In genomic region chr19:42099406-42099805, GRCm38 (mm10) we compare ENCODE assay signal across 32 mouse cellular contexts. TPM values are rescaled to one million over a fixed set of nuclear protein-coding genes. Genes with fewer than 3 reads are reported as not detected.
A peak's percentile ranks its signal among the peaks of the same experiment; 100 is the strongest.
DNase-seq lines count a peak whose midpoint lies in the region; ATAC-seq and TF ChIP-seq lines count a peak whose summit lies in the region.
"Had no signal": no experiment of that assay in that cellular context is flagged by ENCODE, and none has a peak within 500 bp of the region (broad histone marks: within the 10 kb centered on the region; RNA-seq: fewer than 3 reads in every experiment).

No protein-coding gene starts in this region.

- peaks cover 13% of the 10 kb centered on the region for H3K36me3 ChIP-seq in ES-Bruce4 (ENCODE audit: control insufficient read depth, insufficient read depth, low read length, poor library complexity, severe bottlenecking)
- H3K36me3 ChIP-seq in macrophage (ENCODE audit: inconsistent target) = peaks cover 51% of the 10 kb centered on the region; the same call in 1 of the 2 replicates
- H3K36me3 ChIP-seq in heart, embryonic 10.5 days = peaks cover 38% of the 10 kb centered on the region

- no peak for TF ChIP-seq EP300 in ES-Bruce4 (IDR thresholded peaks at IDR 0.05; ENCODE audit: insufficient read depth, low read depth, low read length)

- H3K9me3 ChIP-seq in ES-Bruce4 (replicated peaks; ENCODE audit: control insufficient read depth, insufficient read depth, low read length, poor library complexity, severe bottlenecking) = no peaks in the 10 kb centered on the region
- no peaks in the 10 kb centered on the region for H3K9me3 ChIP-seq in heart, embryonic 10.5 days
- H3K9me3 ChIP-seq: embryonic facial prominence, embryonic 10.5 days; embryonic facial prominence, embryonic 13.5 days; forebrain, embryonic 10.5 days; forebrain, embryonic 13.5 days; heart, embryonic 13.5 days had no signal

- no peak overlapping the region for H3K4me3 ChIP-seq in gastrocnemius, adult 2 months
- H3K4me3 ChIP-seq in ES-Bruce4 (ENCODE audit: low read depth, low read length) (no peak overlapping the region), macrophage (ENCODE audit: inconsistent target) (no peak overlapping the region)
- no peak overlapping the region for H3K4me3 ChIP-seq in heart, embryonic 10.5 days
- H3K4me3 ChIP-seq: embryonic facial prominence, embryonic 10.5 days; embryonic facial prominence, embryonic 13.5 days; forebrain, embryonic 10.5 days; forebrain, embryonic 13.5 days; heart, embryonic 13.5 days had no signal

- peaks cover 100% of the 10 kb centered on the region for H3K79me2 ChIP-seq in macrophage (ENCODE audit: inconsistent target)

- no peak for TF ChIP-seq CTCF in gastrocnemius, adult 2 months (IDR thresholded peaks at IDR 0.05)
- TF ChIP-seq CTCF in ES-Bruce4 (IDR thresholded peaks at IDR 0.05; ENCODE audit: low read depth, low read length) = no peak

- peak overlapping the region; percentile 31 for H3K27ac ChIP-seq in gastrocnemius, adult 2 months
- peak overlapping the region; percentile 47; the same call in 1 of the 2 replicates for H3K27ac ChIP-seq in ES-Bruce4 (ENCODE audit: insufficient read depth, low read length)
- H3K27ac ChIP-seq in macrophage = peak overlapping the region; percentile 47
- no peak overlapping the region for H3K27ac ChIP-seq in heart, embryonic 10.5 days
- H3K27ac ChIP-seq: embryonic facial prominence, embryonic 10.5 days; embryonic facial prominence, embryonic 13.5 days; forebrain, embryonic 10.5 days; forebrain, embryonic 13.5 days; heart, embryonic 13.5 days; hindbrain, embryonic 14.5 days; hindbrain, postnatal 0 days had no signal

- no peak for TF ChIP-seq POLR2A in ES-Bruce4 (IDR thresholded peaks at IDR 0.05; ENCODE audit: insufficient read depth, low read length)

- peaks cover 2% of the 10 kb centered on the region for H3K4me1 ChIP-seq in ES-Bruce4 (ENCODE audit: control insufficient read depth, insufficient read depth, low read length)
- no peaks in the 10 kb centered on the region for H3K4me1 ChIP-seq in heart, embryonic 10.5 days
- H3K4me1 ChIP-seq: embryonic facial prominence, embryonic 10.5 days; forebrain, embryonic 10.5 days; forebrain, embryonic 13.5 days; heart, embryonic 13.5 days had no signal

- intact Hi-C loops in gastrocnemius, adult 2 months (cut with DNase I) = no loop called here

- no peak for DNase-seq in gastrocnemius, adult 2 months
- no peak for DNase-seq in gastrocnemius, postnatal 25 days
- peak; percentile 74 for DNase-seq in NIH3T3 (ENCODE audit: low read depth)
- no peak for DNase-seq in adrenal gland, adult (ENCODE audit: inconsistent age in 2 of 2, low spot score in 1 of 2)
- DNase-seq in heart, embryonic 10.5 days (ENCODE audit: low spot score) = no peak
- DNase-seq: adrenal gland, adult 2 months; adrenal gland, postnatal 14 days; cerebellum, adult 11-12 months; cerebellum, adult 8-10 months; cerebellum, postnatal 10 days; cerebellum, postnatal 36 days; embryo, embryonic 11 days; gastrocnemius, postnatal 14 days; heart, adult 18-20 months; heart, postnatal 14 days; heart, postnatal 4 days; kidney, adult 11 months had no signal

- no peak for ATAC-seq in inflammation-experienced regulatory T-cells, adult 6 months
- ATAC-seq: CD4-positive, CD25-positive, alpha-beta regulatory T cell, adult 4 months; forebrain, embryonic 13.5 days; forebrain, embryonic 16.5 days; hindbrain, postnatal 0 days had no signal

- 58% methylated on average over 3 of the region's 3 CpGs for WGBS in macrophage (ENCODE audit: missing documents)
- 88% methylated on average over 3 of the region's 3 CpGs for whole genome bisulfite sequencing in heart, embryonic 10.5 days

- no peak overlapping the region for H3K9ac ChIP-seq in ES-Bruce4 (ENCODE audit: low read depth, poor library complexity, severe bottlenecking)
- H3K9ac ChIP-seq: embryonic facial prominence, embryonic 13.5 days; forebrain, embryonic 13.5 days; heart, embryonic 13.5 days; hindbrain, embryonic 14.5 days had no signal

- H3K27me3 ChIP-seq in ES-Bruce4 (ENCODE audit: control insufficient read depth, insufficient read depth, low read length, poor library complexity, severe bottlenecking) = no peaks in the 10 kb centered on the region
- H3K27me3 ChIP-seq in heart, embryonic 10.5 days (ENCODE audit: insufficient read depth, poor library complexity, severe bottlenecking) = no peaks in the 10 kb centered on the region
- H3K27me3 ChIP-seq: embryonic facial prominence, embryonic 13.5 days; forebrain, embryonic 13.5 days; heart, embryonic 13.5 days had no signal

RNA-seq across cellular contexts. Expression of gene Pi4k2a, which starts 9.1 kb away (rescaled TPM):
- 10 to 100 TPM; 11.9 to 12.8 TPM for total RNA-seq in gastrocnemius, adult 2 months (2021)
- total RNA-seq in gastrocnemius, postnatal 25 days (2021) = 10 to 100 TPM; 10.4 to 12.2 TPM
- 27.2 and 30.4 TPM in 2 replicates for polyA plus RNA-seq in ES-Bruce4 (2011; ENCODE audit: insufficient read depth, insufficient read length, low read depth, missing spikeins)
- total RNA-seq in macrophage (2018; cell fraction: chromatin; rRNA removed) = 100 to 1,000 TPM in 23 of 26 experiments, 10 to 100 TPM in 3; 84.4 to 383 (median 149) TPM
- 100 to 1,000 TPM in 10 of 26 experiments, 10 to 100 TPM in 16; 76.0 to 130 (median 96.6) TPM for total RNA-seq in macrophage (2018; cell fraction: cytosol; rRNA removed)
- total RNA-seq in macrophage (2018; cell fraction: nucleus; rRNA removed) = 100 to 1,000 TPM; 100 to 448 (median 137) TPM
- 62.5 to 98.7 TPM (median 75.6 TPM) in 3 replicates for polyA plus RNA-seq in macrophage (2018)
- 10 to 100 TPM in 2 of 3 experiments, 1 to 10 TPM in 1; 8.1 to 16.7 (median 11.9) TPM for polyA plus RNA-seq in inflammation-experienced regulatory T-cells, adult 6 months (2017; shearing (Covaris generic))
- polyA plus RNA-seq in heart, embryonic 10.5 days (2016; fragmentation: Nextera tagmentation; extraction: Ambion mirVana) = 18.9 and 23.1 TPM in 2 replicates

RNA-seq across cellular contexts. Expression of gene Morn4, which starts 13.2 kb away (rescaled TPM):
- 1 to 10 TPM; 2.2 to 4.4 TPM for total RNA-seq in gastrocnemius, adult 2 months (2021)
- 1 to 10 TPM; 1.2 to 1.8 TPM for total RNA-seq in gastrocnemius, postnatal 25 days (2021)
- polyA plus RNA-seq in ES-Bruce4 (2011; ENCODE audit: insufficient read depth, insufficient read length, low read depth, missing spikeins) = 18.8 and 19.6 TPM in 2 replicates
- 10 to 100 TPM in 8 of 26 experiments, 1 to 10 TPM in 18; 2.7 to 15.1 (median 8.4) TPM for total RNA-seq in macrophage (2018; cell fraction: chromatin; rRNA removed)
- total RNA-seq in macrophage (2018; cell fraction: cytosol; rRNA removed) = 1 to 10 TPM; 2.4 to 6.7 (median 4.1) TPM
- total RNA-seq in macrophage (2018; cell fraction: nucleus; rRNA removed) = 10 to 100 TPM in 3 of 26 experiments, 1 to 10 TPM in 23; 1.6 to 20.0 (median 5.9) TPM
- polyA plus RNA-seq in macrophage (2018) = 2.7 to 5.4 TPM (median 5.3 TPM) in 3 replicates
- under 1 TPM; 0.55 to 0.75 (median 0.65) TPM for polyA plus RNA-seq in inflammation-experienced regulatory T-cells, adult 6 months (2017; shearing (Covaris generic))
- 18.8 and 22.0 TPM in 2 replicates for polyA plus RNA-seq in heart, embryonic 10.5 days (2016; fragmentation: Nextera tagmentation; extraction: Ambion mirVana)

RNA-seq across cellular contexts. Expression of gene Avpi1, which starts 29.5 kb away (rescaled TPM):
- 1 to 10 TPM; 8.7 to 9.0 TPM for total RNA-seq in gastrocnemius, adult 2 months (2021)
- 1 to 10 TPM; 8.4 to 9.3 TPM for total RNA-seq in gastrocnemius, postnatal 25 days (2021)
- polyA plus RNA-seq in ES-Bruce4 (2011; ENCODE audit: insufficient read depth, insufficient read length, low read depth, missing spikeins) (44.7 and 49.2 TPM in 2 replicates), macrophage (2018) (3.0 to 9.5 TPM (median 6.7 TPM) in 3 replicates)
- total RNA-seq in macrophage (2018; cell fraction: chromatin; rRNA removed) = 1 to 10 TPM in 4 of 26 experiments, under 1 TPM in 2, not detected in 20; 0.63 to 3.3 (median 1.4) TPM
- 1 to 10 TPM; 1.1 to 8.4 (median 3.7) TPM for total RNA-seq in macrophage (2018; cell fraction: cytosol; rRNA removed)
- 1 to 10 TPM in 12 of 26 experiments, under 1 TPM in 10, not detected in 4; 0.46 to 3.4 (median 1.0) TPM for total RNA-seq in macrophage (2018; cell fraction: nucleus; rRNA removed)
- 10 to 100 TPM in 1 of 3 experiments, 1 to 10 TPM in 2; 6.1 to 12.0 (median 6.8) TPM for polyA plus RNA-seq in inflammation-experienced regulatory T-cells, adult 6 months (2017; shearing (Covaris generic))
- polyA plus RNA-seq in heart, embryonic 10.5 days (2016; fragmentation: Nextera tagmentation; extraction: Ambion mirVana) = 29.0 and 32.7 TPM in 2 replicates

RNA-seq across cellular contexts. Expression of gene 4933411K16Rik, which starts 47.4 kb away (rescaled TPM):
- total RNA-seq in gastrocnemius, adult 2 months (2021) = under 1 TPM; 0.28 to 0.33 TPM
- total RNA-seq in gastrocnemius, postnatal 25 days (2021) = under 1 TPM; 0.20 to 0.32 TPM
- polyA plus RNA-seq in ES-Bruce4 (2011; ENCODE audit: insufficient read depth, insufficient read length, low read depth, missing spikeins) = not detected in 2 replicates
- 1 to 10 TPM in 20 of 26 experiments, under 1 TPM in 3, not detected in 3; 0.50 to 5.2 (median 2.6) TPM for total RNA-seq in macrophage (2018; cell fraction: chromatin; rRNA removed)
- total RNA-seq in macrophage (2018; cell fraction: cytosol; rRNA removed) = under 1 TPM in 6 of 26 experiments, not detected in 20; 0.09 to 0.33 (median 0.19) TPM
- 1 to 10 TPM in 6 of 26 experiments, under 1 TPM in 15, not detected in 5; 0.39 to 4.1 (median 0.78) TPM for total RNA-seq in macrophage (2018; cell fraction: nucleus; rRNA removed)
- 0.19 to 0.27 TPM (median 0.27 TPM) in 3 replicates for polyA plus RNA-seq in macrophage (2018)
- polyA plus RNA-seq in inflammation-experienced regulatory T-cells, adult 6 months (2017; shearing (Covaris generic)) = not detected
- 0.15 TPM in 1 of 2 replicates, not detected in the other for polyA plus RNA-seq in heart, embryonic 10.5 days (2016; fragmentation: Nextera tagmentation; extraction: Ambion mirVana)
- total RNA-seq: heart, adult 18-20 months had no signal
- polyA plus RNA-seq: CD4-positive, CD25-positive, alpha-beta regulatory T cell, adult 4 months; embryonic facial prominence, embryonic 13.5 days; forebrain, embryonic 10.5 days; forebrain, embryonic 13.5 days; forebrain, embryonic 16.5 days; heart, embryonic 13.5 days; heart, embryonic 16.5 days; hindbrain, embryonic 11.5 days; hindbrain, embryonic 14.5 days; hindbrain, postnatal 0 days; intestine, embryonic 14.5 days had no signal

RNA-seq across cellular contexts. Expression of gene Marveld1, which starts 47.8 kb away (rescaled TPM):
- 1 to 10 TPM; 4.8 to 7.2 TPM for total RNA-seq in gastrocnemius, adult 2 months (2021)
- total RNA-seq in gastrocnemius, postnatal 25 days (2021) = 10 to 100 TPM in 1 of 2 experiments, 1 to 10 TPM in 1; 6.8 to 11.8 TPM
- polyA plus RNA-seq in ES-Bruce4 (2011; ENCODE audit: insufficient read depth, insufficient read length, low read depth, missing spikeins) = 15.0 and 17.7 TPM in 2 replicates
- 1 to 10 TPM in 21 of 26 experiments, under 1 TPM in 5; 0.34 to 8.7 (median 1.7) TPM for total RNA-seq in macrophage (2018; cell fraction: chromatin; rRNA removed)
- 1 to 10 TPM; 1.9 to 9.0 (median 3.2) TPM for total RNA-seq in macrophage (2018; cell fraction: cytosol; rRNA removed)
- 10 to 100 TPM in 3 of 26 experiments, 1 to 10 TPM in 23; 1.9 to 15.2 (median 3.9) TPM for total RNA-seq in macrophage (2018; cell fraction: nucleus; rRNA removed)
- 2.9 to 12.9 TPM (median 8.4 TPM) in 3 replicates for polyA plus RNA-seq in macrophage (2018)
- 1 to 10 TPM; 2.9 to 8.7 (median 6.9) TPM for polyA plus RNA-seq in inflammation-experienced regulatory T-cells, adult 6 months (2017; shearing (Covaris generic))
- polyA plus RNA-seq in heart, embryonic 10.5 days (2016; fragmentation: Nextera tagmentation; extraction: Ambion mirVana) = 6.5 and 8.1 TPM in 2 replicates
